Mouse (Mus musculus): ENCODE data around the gene Myh6.

DNA sequence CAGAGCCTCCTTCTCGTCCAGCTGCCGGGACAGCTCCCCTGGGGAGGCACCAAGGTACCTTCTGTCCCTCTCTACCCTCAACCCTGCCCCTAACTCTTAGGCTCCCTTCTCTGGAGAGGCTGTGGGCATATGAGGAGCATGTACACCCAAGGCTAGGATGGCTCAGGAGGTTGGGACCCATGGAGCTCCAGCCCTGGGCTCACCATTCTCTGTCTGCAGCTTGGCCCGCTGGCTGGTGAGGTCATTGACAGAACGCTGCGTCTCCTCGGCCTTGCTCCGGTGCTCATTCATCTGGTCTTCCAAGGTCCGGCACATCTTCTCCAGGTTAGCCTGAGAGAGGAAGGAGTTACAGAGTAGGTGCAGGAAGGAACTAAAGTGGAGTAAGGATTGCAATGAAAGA, 11.9 kb upstream of the Myh6 start:
- no peak for TF ChIP-seq CTCF (IDR thresholded peaks at IDR 0.05; ENCODE audit: low read depth)
- no peak for TF ChIP-seq EP300 (IDR thresholded peaks at IDR 0.05; ENCODE audit: low read depth)

Data from heart, postnatal 0 days (tissue).